13 mouse cellular contexts compared by ENCODE assay signal in the genomic region with DNA sequence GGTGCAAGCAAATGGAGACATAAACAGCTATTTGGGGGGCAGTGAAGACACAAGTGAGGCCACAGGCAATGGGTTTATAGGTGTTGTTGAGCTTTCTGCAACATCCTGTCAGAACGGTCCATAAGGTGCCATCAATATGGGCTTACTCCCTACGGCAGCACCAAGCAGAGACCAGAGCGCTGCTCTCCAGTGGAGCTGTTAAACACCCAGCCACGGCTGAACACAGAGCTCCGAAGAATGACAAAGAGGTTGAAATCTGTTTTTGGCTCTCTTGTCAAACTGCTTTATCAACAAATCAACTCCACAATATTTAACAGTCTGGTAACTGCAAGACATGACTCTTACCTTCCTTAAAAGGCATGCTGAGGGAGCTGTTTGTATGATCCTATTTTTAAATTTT.
"Had no signal": no experiment of that assay in that cellular context is flagged by ENCODE, and none has a peak within 500 bp of the region (broad histone marks: within the 10 kb centered on the region; RNA-seq: fewer than 3 reads in every experiment).

No protein-coding gene starts in this region.

- H3K4me3 ChIP-seq: kidney, embryonic 15.5 days; left cerebral cortex, adult 2 months; limb, embryonic 15.5 days; liver, embryonic 12.5 days; midbrain, embryonic 10.5 days; midbrain, embryonic 15.5 days; neural tube, embryonic 12.5 days had no signal

- DNase-seq: kidney, adult 2 months; kidney, postnatal 14 days; lung, postnatal 14 days; spleen, adult 18-20 months; thymus, adult 18-20 months; thymus, postnatal 14 days had no signal

- ATAC-seq: liver, embryonic 12.5 days; midbrain, embryonic 15.5 days had no signal

- H3K36me3 ChIP-seq: kidney, embryonic 15.5 days; limb, embryonic 15.5 days; liver, embryonic 12.5 days; midbrain, embryonic 10.5 days; midbrain, embryonic 15.5 days; neural tube, embryonic 12.5 days had no signal

- H3K4me2 ChIP-seq: kidney, embryonic 15.5 days; limb, embryonic 15.5 days; liver, embryonic 12.5 days; midbrain, embryonic 15.5 days; neural tube, embryonic 12.5 days had no signal

- H3K4me1 ChIP-seq: kidney, embryonic 15.5 days; liver, embryonic 12.5 days; midbrain, embryonic 10.5 days; midbrain, embryonic 15.5 days; neural tube, embryonic 12.5 days had no signal

- H3K9me3 ChIP-seq: kidney, embryonic 15.5 days; limb, embryonic 15.5 days; liver, embryonic 12.5 days; midbrain, embryonic 10.5 days; midbrain, embryonic 15.5 days; neural tube, embryonic 12.5 days had no signal

- H3K27ac ChIP-seq: kidney, embryonic 15.5 days; left cerebral cortex, adult 2 months; limb, embryonic 15.5 days; liver, embryonic 12.5 days; midbrain, embryonic 10.5 days; midbrain, embryonic 15.5 days; neural tube, embryonic 12.5 days had no signal

- H3K9ac ChIP-seq: kidney, embryonic 15.5 days; limb, embryonic 15.5 days; liver, embryonic 12.5 days; midbrain, embryonic 15.5 days; neural tube, embryonic 12.5 days had no signal

- H3K27me3 ChIP-seq: kidney, embryonic 15.5 days; limb, embryonic 15.5 days; liver, embryonic 12.5 days; midbrain, embryonic 15.5 days; neural tube, embryonic 12.5 days had no signal
